Mouse (Mus musculus) bone marrow macrophage, adult 2 months (primary cell): Measurements from ENCODE around the gene Alg6.

Experiments used
- CTCF ChIP-seq: IDR thresholded peaks from 2 replicates; pipeline ENCODE4 v1.5.1; 2012; ENCODE audit warnings: low read depth, mild to moderate bottlenecking, low read length, moderate library complexity
- POLR2A ChIP-seq: IDR thresholded peaks from 2 replicates; pipeline ENCODE4 v1.6.1; 2012; ENCODE audit warnings: mild to moderate bottlenecking, low read depth, low read length, borderline replicate concordance

- TF ChIP-seq CTCF (no peak), POLR2A (no peak)
These were observed 76.9 kb downstream of the Alg6 start for GRCm38 (mm10) chr4:99792365-99792764.
